Mouse (Mus musculus): ENCODE data around the gene Gipr. TPM values are rescaled to one million over a fixed set of nuclear protein-coding genes. Genes with fewer than 3 reads are reported as not detected.
"Not testable (repeated sequence)": the region's sequence is repeated elsewhere in the genome, so short reads cannot be mapped to it uniquely, and the experiment has no call there.

Gene Gipr
- total and polyA plus RNA-seq, 3 experiments, result 0.16 to 3.0 TPM; not detected in 1

DNA sequence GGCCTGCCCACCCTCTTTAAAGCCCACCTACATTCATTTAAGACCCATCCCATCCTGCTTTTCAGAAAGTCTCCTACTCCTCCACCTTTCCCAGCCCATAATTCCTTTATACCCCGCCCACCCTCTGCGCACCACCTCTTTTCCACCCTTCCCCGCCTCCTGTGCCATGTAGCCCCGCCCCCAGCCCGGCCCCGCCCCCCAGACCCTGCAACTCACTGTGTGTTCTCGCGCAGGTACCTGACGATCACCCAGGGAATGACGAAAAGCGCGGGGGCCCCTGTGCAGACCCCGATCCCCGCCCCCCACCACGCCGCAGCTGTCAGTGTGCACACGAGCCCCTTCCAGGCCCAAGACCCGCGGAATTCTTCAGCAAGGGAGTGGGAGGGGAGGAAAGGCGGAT, 5.8 kb downstream of the Gipr start:
- Histone ChIP-seq H3K27ac (no peak overlapping the region), H3K27me3 (ENCODE audit: control insufficient read depth, insufficient read depth, low read length) (peaks cover 2% of the 10 kb centered on the region; the same call in 1 of the 2 replicates), H3K9ac (ENCODE audit: low read depth, low read length) (no peak overlapping the region), H3K79me2 (replicated peaks; ENCODE audit: control insufficient read depth, insufficient read depth, low read length) (no peaks in the 10 kb centered on the region), H3K4me1 (ENCODE audit: control insufficient read depth, insufficient read depth, low read length) (peaks cover 3% of the 10 kb centered on the region), H3K36me3 (ENCODE audit: control insufficient read depth, insufficient read depth, low read length) (no peaks in the 10 kb centered on the region), H3K4me3 (no peak overlapping the region)
- intact Hi-C loops (cut with DNase I), result no loop called here
- no peak for DNase-seq
- WGBS, result 4% methylated on average over 20 of the region's 20 CpGs
- no peak for TF ChIP-seq POLR2A (IDR thresholded peaks at IDR 0.05; ENCODE audit: insufficient read depth, low read depth, low read length)
- TF ChIP-seq CTCF (IDR thresholded peaks at IDR 0.05), result no peak
- no peak for TF ChIP-seq EP300 (IDR thresholded peaks at IDR 0.05; ENCODE audit: insufficient read depth, low read depth, low read length)

DNA sequence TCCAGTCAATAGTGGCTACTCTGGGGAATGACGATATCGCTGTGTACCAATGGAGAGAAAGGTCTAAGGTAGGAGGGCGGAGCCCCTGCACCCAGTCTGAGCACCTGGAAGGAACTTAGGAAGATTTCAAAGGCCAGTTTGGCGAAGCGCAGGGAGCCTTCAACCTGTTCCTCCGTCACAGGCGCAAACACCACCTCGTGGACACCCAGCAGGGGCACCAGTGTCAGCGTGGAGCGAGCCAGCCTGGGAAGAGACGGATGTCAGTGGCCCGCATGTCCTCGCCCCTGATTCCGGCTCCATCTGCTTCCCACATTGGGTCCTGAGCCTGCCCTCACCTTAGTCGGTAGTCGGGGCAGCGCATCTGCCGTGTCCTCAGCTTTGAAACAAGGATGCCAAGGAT, 6.5 kb downstream of the Gipr start:
- TF ChIP-seq EP300 (IDR thresholded peaks at IDR 0.05; ENCODE audit: insufficient read depth, low read depth, low read length), result no peak
- TF ChIP-seq CTCF (IDR thresholded peaks at IDR 0.05), result no peak
- TF ChIP-seq POLR2A (IDR thresholded peaks at IDR 0.05; ENCODE audit: insufficient read depth, low read depth, low read length), result no peak
- no peak for DNase-seq
- Histone ChIP-seq H3K27ac (no peak overlapping the region), H3K9ac (ENCODE audit: low read depth, low read length) (no peak overlapping the region), H3K27me3 (ENCODE audit: control insufficient read depth, insufficient read depth, low read length) (peaks cover 2% of the 10 kb centered on the region; the same call in 1 of the 2 replicates), H3K79me2 (replicated peaks; ENCODE audit: control insufficient read depth, insufficient read depth, low read length) (no peaks in the 10 kb centered on the region), H3K36me3 (ENCODE audit: control insufficient read depth, insufficient read depth, low read length) (no peaks in the 10 kb centered on the region), H3K4me1 (ENCODE audit: control insufficient read depth, insufficient read depth, low read length) (peaks cover 3% of the 10 kb centered on the region), H3K4me3 (no peak overlapping the region)
- WGBS, result 37% methylated on average over 18 of the region's 18 CpGs
- intact Hi-C loops (cut with DNase I), result loop anchor here (5.0 kb wide), 1 partner anchor 48 kb away; no protein-coding TSS in a partner anchor

DNA sequence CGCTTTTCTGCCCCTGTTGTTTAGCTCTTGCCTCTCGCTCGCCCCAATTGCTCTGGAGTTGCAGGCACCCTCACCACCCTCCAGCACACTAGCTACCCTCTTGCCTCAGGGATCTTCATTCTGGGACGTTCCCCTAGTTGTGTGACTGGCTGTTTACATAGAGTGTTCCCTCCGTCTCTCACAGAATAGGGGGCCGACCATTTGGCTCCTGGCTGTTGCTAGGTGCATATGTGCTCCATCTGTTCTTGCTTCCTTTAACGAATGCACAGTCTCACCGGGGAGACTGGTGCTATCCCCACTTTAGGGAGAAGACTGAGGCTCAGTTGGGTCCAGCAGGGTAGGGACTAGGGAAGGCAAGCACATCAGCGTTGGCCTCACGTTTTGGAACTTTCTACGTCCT, 7.3 kb downstream of the Gipr start:
- Histone ChIP-seq H3K4me3 (no peak overlapping the region), H3K9ac (ENCODE audit: low read depth, low read length) (no peak overlapping the region), H3K36me3 (ENCODE audit: control insufficient read depth, insufficient read depth, low read length) (no peaks in the 10 kb centered on the region), H3K79me2 (replicated peaks; ENCODE audit: control insufficient read depth, insufficient read depth, low read length) (no peaks in the 10 kb centered on the region), H3K27ac (no peak overlapping the region), H3K4me1 (ENCODE audit: control insufficient read depth, insufficient read depth, low read length) (peaks cover 3% of the 10 kb centered on the region), H3K27me3 (ENCODE audit: control insufficient read depth, insufficient read depth, low read length) (peaks cover 2% of the 10 kb centered on the region; the same call in 1 of the 2 replicates)
- no peak for DNase-seq
- intact Hi-C loops (cut with DNase I), result loop anchor here (5.0 kb wide), 1 partner anchor 49 kb away; no protein-coding TSS in a partner anchor
- no peak for TF ChIP-seq POLR2A (IDR thresholded peaks at IDR 0.05; ENCODE audit: insufficient read depth, low read depth, low read length)
- TF ChIP-seq EP300 (IDR thresholded peaks at IDR 0.05; ENCODE audit: insufficient read depth, low read depth, low read length), result no peak
- TF ChIP-seq CTCF (IDR thresholded peaks at IDR 0.05), result no peak
- 77% methylated on average over 11 of the region's 11 CpGs for WGBS

DNA sequence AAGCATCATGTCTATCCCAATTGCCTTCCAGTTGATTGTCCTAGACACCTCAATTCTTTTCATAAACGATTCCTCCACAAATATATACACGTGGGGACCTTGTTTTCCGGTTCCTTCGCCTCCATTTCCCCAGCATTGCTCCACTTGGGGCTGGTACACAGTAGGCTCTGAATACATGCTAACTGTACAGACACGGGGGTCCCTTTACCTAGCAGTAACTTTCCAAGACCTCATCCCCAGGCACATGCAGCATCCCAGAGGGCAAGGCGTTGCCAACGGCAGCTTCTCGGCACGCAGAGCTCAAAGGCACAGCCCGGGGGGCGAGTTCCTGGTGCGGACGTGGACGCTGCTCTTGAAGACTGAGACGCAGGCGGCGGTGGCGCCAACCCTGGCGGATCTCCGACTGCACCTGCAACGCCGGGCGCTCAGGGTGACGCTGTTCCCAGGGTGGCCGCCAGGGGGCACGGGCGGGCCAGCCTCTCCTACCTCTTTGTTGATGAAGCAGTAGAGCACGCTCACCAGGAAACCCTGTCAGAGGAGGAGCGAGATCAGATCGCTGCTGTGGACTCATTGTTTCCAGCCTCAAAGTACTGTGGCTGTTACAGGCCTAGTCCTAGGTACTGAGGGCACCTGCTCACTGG, 8.6 kb downstream of the Gipr start:
- intact Hi-C loops (cut with DNase I), result loop anchor here (1.0 to 5.0 kb wide), 2 partner anchors 16 to 50 kb away; no protein-coding TSS in a partner anchor
- Histone ChIP-seq H3K27ac (no peak overlapping the region), H3K4me3 (no peak overlapping the region), H3K27me3 (ENCODE audit: control insufficient read depth, insufficient read depth, low read length) (peaks cover 2% of the 10 kb centered on the region; the same call in 1 of the 2 replicates), H3K36me3 (ENCODE audit: control insufficient read depth, insufficient read depth, low read length) (no peaks in the 10 kb centered on the region), H3K79me2 (replicated peaks; ENCODE audit: control insufficient read depth, insufficient read depth, low read length) (no peaks in the 10 kb centered on the region), H3K4me1 (ENCODE audit: control insufficient read depth, insufficient read depth, low read length) (peaks cover 3% of the 10 kb centered on the region), H3K9ac (ENCODE audit: low read depth, low read length) (peak overlapping the region; percentile 45)
- TF ChIP-seq CTCF (IDR thresholded peaks at IDR 0.05) (no peak), POLR2A (IDR thresholded peaks at IDR 0.05; ENCODE audit: insufficient read depth, low read depth, low read length) (no peak), EP300 (IDR thresholded peaks at IDR 0.05; ENCODE audit: insufficient read depth, low read depth, low read length) (peak; percentile 55; the same call in 1 of the 2 replicates)
- peak; percentile 89 to 93 for DNase-seq
- 5% methylated on average over 30 of the region's 30 CpGs for WGBS

DNA sequence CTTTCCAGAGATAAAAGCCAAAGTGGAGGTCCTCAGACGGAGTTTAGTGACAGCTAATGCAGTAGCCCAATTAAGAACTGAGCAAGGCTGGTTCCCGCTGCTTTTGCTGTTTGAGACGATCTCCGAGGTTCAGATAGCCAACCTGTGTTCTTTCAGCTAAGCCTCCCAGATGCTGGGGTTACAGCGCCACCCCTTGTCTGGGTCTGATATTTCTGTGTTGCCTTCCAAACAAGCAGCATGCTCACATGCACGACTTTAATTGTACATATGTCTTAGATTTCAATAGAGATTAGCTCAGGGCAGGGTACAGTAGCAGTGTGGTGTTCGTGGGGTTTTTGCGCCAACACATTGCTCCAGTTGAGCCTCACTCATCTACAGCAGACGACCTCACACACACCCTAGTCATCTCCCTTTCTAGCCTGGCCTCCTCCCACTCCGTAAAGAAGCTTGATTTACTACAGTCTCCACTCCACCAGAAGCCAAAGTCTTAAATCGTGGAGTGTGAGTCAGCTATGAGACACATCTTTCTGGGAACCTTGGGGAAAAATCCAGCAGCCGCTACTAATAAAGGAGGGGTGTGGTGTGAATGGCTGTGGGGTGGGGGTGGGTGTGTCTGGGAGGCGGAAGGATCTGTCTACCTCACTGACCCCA, 10.0 kb downstream of the Gipr start:
- H3K36me3 ChIP-seq (ENCODE audit: control insufficient read depth, insufficient read depth, low read length), result no peaks in the 10 kb centered on the region
- H3K27ac ChIP-seq, result no peak overlapping the region
- H3K4me3 ChIP-seq, result no peak overlapping the region
- intact Hi-C loops (cut with DNase I), result loop anchor here (5.0 kb wide), 1 partner anchor 51 kb away; no protein-coding TSS in a partner anchor
- no peak overlapping the region for H3K9ac ChIP-seq (ENCODE audit: low read depth, low read length)
- H3K27me3 ChIP-seq (ENCODE audit: control insufficient read depth, insufficient read depth, low read length), result peaks cover 2% of the 10 kb centered on the region; the same call in 1 of the 2 replicates
- no peaks in the 10 kb centered on the region for H3K79me2 ChIP-seq (replicated peaks; ENCODE audit: control insufficient read depth, insufficient read depth, low read length)
- WGBS, result 67% methylated on average over 13 of the region's 13 CpGs
- H3K4me1 ChIP-seq (ENCODE audit: control insufficient read depth, insufficient read depth, low read length), result peaks cover 3% of the 10 kb centered on the region
- no peak for DNase-seq
- no peak for TF ChIP-seq POLR2A (IDR thresholded peaks at IDR 0.05; ENCODE audit: insufficient read depth, low read depth, low read length)
- TF ChIP-seq CTCF (IDR thresholded peaks at IDR 0.05), result peak; percentile 42

DNA sequence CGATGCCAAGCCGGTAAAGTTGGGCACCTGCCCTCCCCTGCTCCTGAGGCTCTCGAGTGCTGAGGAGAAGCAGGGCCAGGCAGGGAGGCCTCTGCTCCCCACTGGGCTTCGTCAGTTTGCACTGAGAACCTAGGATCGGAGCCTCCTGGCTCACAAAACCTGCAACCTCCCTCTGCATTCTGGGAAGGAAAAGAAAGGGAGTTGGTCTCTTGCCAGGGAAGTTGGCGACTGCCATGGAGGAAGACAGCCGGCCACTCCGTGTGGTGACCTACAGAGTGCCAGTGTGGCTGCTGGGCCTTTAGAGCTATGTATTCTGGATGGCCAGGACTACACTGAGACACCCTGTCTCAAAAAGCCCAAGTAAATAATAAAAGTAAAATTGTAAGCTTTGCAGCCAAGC, 11.1 kb downstream of the Gipr start:
- Histone ChIP-seq H3K27me3 (ENCODE audit: control insufficient read depth, insufficient read depth, low read length) (peaks cover under 1% of the 10 kb centered on the region; the same call in 1 of the 2 replicates), H3K27ac (no peak overlapping the region), H3K79me2 (replicated peaks; ENCODE audit: control insufficient read depth, insufficient read depth, low read length) (no peaks in the 10 kb centered on the region; the same call in 1 of the 2 replicates), H3K9ac (ENCODE audit: low read depth, low read length) (no peak overlapping the region), H3K36me3 (ENCODE audit: control insufficient read depth, insufficient read depth, low read length) (no peaks in the 10 kb centered on the region), H3K4me3 (no peak overlapping the region), H3K4me1 (ENCODE audit: control insufficient read depth, insufficient read depth, low read length) (peaks cover 3% of the 10 kb centered on the region)
- WGBS, result 63% methylated on average over 8 of the region's 8 CpGs
- DNase-seq, result no peak
- TF ChIP-seq CTCF (IDR thresholded peaks at IDR 0.05) (no peak), EP300 (IDR thresholded peaks at IDR 0.05; ENCODE audit: insufficient read depth, low read depth, low read length) (no peak), POLR2A (IDR thresholded peaks at IDR 0.05; ENCODE audit: insufficient read depth, low read depth, low read length) (no peak)
- intact Hi-C loops (cut with DNase I), result loop anchor here (5.0 kb wide), 1 partner anchor 53 kb away; no protein-coding TSS in a partner anchor

DNA sequence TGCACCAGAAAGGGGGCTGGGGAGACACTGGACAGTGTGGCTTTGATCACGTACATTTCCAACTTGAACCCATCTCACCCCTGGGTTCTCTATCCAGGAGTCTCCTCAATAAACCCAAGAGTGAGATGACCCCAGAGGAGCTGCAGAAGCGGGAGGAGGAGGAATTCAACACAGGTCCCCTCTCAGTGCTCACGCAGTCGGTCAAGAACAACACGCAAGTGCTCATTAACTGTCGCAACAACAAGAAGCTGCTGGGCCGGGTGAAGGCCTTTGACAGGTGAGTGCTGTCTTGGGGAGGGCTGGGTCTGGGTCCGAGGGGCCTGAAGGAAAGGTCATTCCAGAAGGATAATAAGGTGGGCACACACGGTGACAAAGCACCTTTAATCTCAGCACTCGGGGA, 14.8 kb downstream of the Gipr start:
- 81% methylated on average over 10 of the region's 10 CpGs for WGBS
- H3K36me3 ChIP-seq (ENCODE audit: control insufficient read depth, insufficient read depth, low read length); H3K4me3 ChIP-seq; DNase-seq; H3K9ac ChIP-seq (ENCODE audit: low read depth, low read length); H3K27ac ChIP-seq; intact Hi-C loops (cut with DNase I); H3K79me2 ChIP-seq (replicated peaks; ENCODE audit: control insufficient read depth, insufficient read depth, low read length); H3K4me1 ChIP-seq (ENCODE audit: control insufficient read depth, insufficient read depth, low read length); H3K27me3 ChIP-seq (ENCODE audit: control insufficient read depth, insufficient read depth, low read length): not testable (repeated sequence)

Measured in heart, adult 2 months (tissue).